Mouse (Mus musculus): ENCODE measurements around the gene P2rx7. TPM values are rescaled to one million over a fixed set of nuclear protein-coding genes. Genes with fewer than 3 reads are reported as not detected.
A peak's percentile ranks its signal among the peaks of the same experiment; 100 is the strongest.

Gene P2rx7
- total and polyA plus RNA-seq, 3 experiments: 2.8 to 7.2 (median 3.1) TPM

- H3K27ac ChIP-seq: no peak overlapping the region
- H3K36me3 ChIP-seq (ENCODE audit: control insufficient read depth, insufficient read depth, low read length): no peaks in the 10 kb centered on the region
- TF ChIP-seq EP300 (IDR thresholded peaks at IDR 0.05; ENCODE audit: insufficient read depth, low read depth, low read length) (no peak), CTCF (IDR thresholded peaks at IDR 0.05) (no peak), POLR2A (IDR thresholded peaks at IDR 0.05; ENCODE audit: insufficient read depth, low read depth, low read length) (no peak)
- DNase-seq: no peak
- no peaks in the 10 kb centered on the region for H3K79me2 ChIP-seq (replicated peaks; ENCODE audit: control insufficient read depth, insufficient read depth, low read length)
- intact Hi-C loops (cut with DNase I): no loop called here
- peaks cover 3% of the 10 kb centered on the region; the same call in 1 of the 2 replicates for H3K4me1 ChIP-seq (ENCODE audit: control insufficient read depth, insufficient read depth, low read length)
- 83% methylated on average over 7 of the region's 7 CpGs for WGBS
- no peak overlapping the region for H3K4me3 ChIP-seq
- H3K27me3 ChIP-seq (ENCODE audit: control insufficient read depth, insufficient read depth, low read length): no peaks in the 10 kb centered on the region
- no peak overlapping the region for H3K9ac ChIP-seq (ENCODE audit: low read depth, low read length)
Observed at GRCm38 (mm10) chr5:122689153-122689552, 45.4 kb downstream of the P2rx7 start.

DNA sequence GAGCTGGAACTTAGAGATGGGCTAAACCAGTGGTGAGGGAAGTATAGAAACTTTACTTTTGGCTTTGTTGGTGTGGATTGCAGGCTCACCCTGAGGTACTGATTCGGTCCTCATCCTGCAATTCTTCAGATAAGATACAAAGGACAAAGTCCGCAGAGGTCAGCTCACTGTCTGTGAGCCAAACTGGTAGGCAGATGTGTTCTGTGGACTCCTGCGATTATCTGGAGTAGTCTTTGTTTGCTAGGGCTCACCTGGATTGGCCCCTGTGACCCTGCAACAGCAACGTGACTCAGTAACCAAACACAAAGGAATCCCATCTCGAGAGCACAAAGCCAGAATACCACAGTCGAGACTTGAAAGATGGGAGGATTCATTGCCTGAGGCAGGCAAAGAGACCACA lies 46.8 kb downstream of the P2rx7 start:
- no peak for TF ChIP-seq EP300 (IDR thresholded peaks at IDR 0.05; ENCODE audit: insufficient read depth, low read depth, low read length)
- TF ChIP-seq POLR2A (IDR thresholded peaks at IDR 0.05; ENCODE audit: insufficient read depth, low read depth, low read length): no peak
- no peak for TF ChIP-seq CTCF (IDR thresholded peaks at IDR 0.05)
- H3K4me3 ChIP-seq: no peak overlapping the region
- no peak for DNase-seq
- intact Hi-C loops (cut with DNase I): no loop called here
- H3K27me3 ChIP-seq (ENCODE audit: control insufficient read depth, insufficient read depth, low read length): no peaks in the 10 kb centered on the region
- no peak overlapping the region for H3K9ac ChIP-seq (ENCODE audit: low read depth, low read length)
- peaks cover 3% of the 10 kb centered on the region; the same call in 1 of the 2 replicates for H3K4me1 ChIP-seq (ENCODE audit: control insufficient read depth, insufficient read depth, low read length)
- WGBS: 48% methylated on average over 6 of the region's 6 CpGs
- no peaks in the 10 kb centered on the region for H3K79me2 ChIP-seq (replicated peaks; ENCODE audit: control insufficient read depth, insufficient read depth, low read length)
- H3K27ac ChIP-seq: no peak overlapping the region
- no peaks in the 10 kb centered on the region for H3K36me3 ChIP-seq (ENCODE audit: control insufficient read depth, insufficient read depth, low read length)

DNA sequence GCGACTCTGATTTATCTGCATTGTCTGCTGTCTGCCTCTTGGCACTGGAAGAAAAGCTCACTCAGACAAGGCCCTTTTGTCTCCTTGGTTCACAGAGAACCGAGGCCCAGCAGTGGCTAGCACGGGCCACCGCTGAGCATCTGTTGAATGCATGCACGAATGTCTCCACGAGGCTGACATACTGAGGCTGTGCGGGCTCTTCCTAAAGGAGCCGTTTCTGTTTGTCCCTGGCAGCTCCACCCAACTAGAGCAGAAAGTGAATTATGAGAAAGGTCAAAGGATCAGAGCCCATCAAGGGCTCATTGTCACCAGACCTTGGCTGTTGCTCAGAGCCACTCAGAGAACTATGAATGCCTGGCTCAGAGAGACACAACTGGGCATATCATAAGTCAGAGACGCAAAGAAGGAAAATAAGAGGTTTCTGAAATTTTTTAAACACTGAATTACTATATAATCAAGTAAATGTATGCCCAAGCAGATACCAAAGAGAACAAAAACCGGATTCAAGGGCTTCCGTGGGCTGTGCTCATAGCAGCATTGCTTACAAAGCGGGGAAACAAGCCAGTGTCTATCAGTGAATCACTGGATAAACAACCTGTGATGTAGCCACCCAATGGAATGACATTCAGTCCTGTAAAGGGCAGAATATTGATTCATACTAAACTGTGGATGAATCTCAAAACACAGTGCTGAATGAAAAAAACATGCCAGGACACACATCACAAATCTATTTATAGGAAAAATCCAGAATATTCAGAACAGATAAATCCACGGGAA lies 49.9 kb downstream of the P2rx7 start:
- H3K36me3 ChIP-seq (ENCODE audit: control insufficient read depth, insufficient read depth, low read length): no peaks in the 10 kb centered on the region
- TF ChIP-seq POLR2A (IDR thresholded peaks at IDR 0.05; ENCODE audit: insufficient read depth, low read depth, low read length) (no peak), CTCF (IDR thresholded peaks at IDR 0.05) (no peak), EP300 (IDR thresholded peaks at IDR 0.05; ENCODE audit: insufficient read depth, low read depth, low read length) (no peak)
- H3K4me1 ChIP-seq (ENCODE audit: control insufficient read depth, insufficient read depth, low read length): peaks cover 3% of the 10 kb centered on the region; the same call in 1 of the 2 replicates
- no peaks in the 10 kb centered on the region for H3K79me2 ChIP-seq (replicated peaks; ENCODE audit: control insufficient read depth, insufficient read depth, low read length)
- peak in 1 of 2 experiments; percentile 12 for DNase-seq
- peak overlapping the region; percentile 55 for H3K27ac ChIP-seq
- intact Hi-C loops (cut with DNase I): no loop called here
- H3K9ac ChIP-seq (ENCODE audit: low read depth, low read length): no peak overlapping the region
- H3K27me3 ChIP-seq (ENCODE audit: control insufficient read depth, insufficient read depth, low read length): no peaks in the 10 kb centered on the region
- no peak overlapping the region for H3K4me3 ChIP-seq
- 28% methylated on average over 13 of the region's 13 CpGs for WGBS

- H3K9ac ChIP-seq (ENCODE audit: low read depth, low read length): no peak overlapping the region
- no peaks in the 10 kb centered on the region for H3K79me2 ChIP-seq (replicated peaks; ENCODE audit: control insufficient read depth, insufficient read depth, low read length)
- WGBS: 90% methylated on average over 8 of the region's 8 CpGs
- peaks cover 3% of the 10 kb centered on the region for H3K4me1 ChIP-seq (ENCODE audit: control insufficient read depth, insufficient read depth, low read length)
- no peak overlapping the region for H3K27ac ChIP-seq
- intact Hi-C loops (cut with DNase I): no loop called here
- TF ChIP-seq CTCF (IDR thresholded peaks at IDR 0.05) (no peak), EP300 (IDR thresholded peaks at IDR 0.05; ENCODE audit: insufficient read depth, low read depth, low read length) (no peak)
- H3K36me3 ChIP-seq (ENCODE audit: control insufficient read depth, insufficient read depth, low read length): no peaks in the 10 kb centered on the region
- no peak overlapping the region for H3K4me3 ChIP-seq
- H3K27me3 ChIP-seq (ENCODE audit: control insufficient read depth, insufficient read depth, low read length): no peaks in the 10 kb centered on the region
- no peak for DNase-seq
Observed at GRCm38 (mm10) chr5:122695516-122695915, 51.8 kb downstream of the P2rx7 start.

- Histone ChIP-seq H3K36me3 (ENCODE audit: control insufficient read depth, insufficient read depth, low read length) (no peaks in the 10 kb centered on the region), H3K27me3 (ENCODE audit: control insufficient read depth, insufficient read depth, low read length) (no peaks in the 10 kb centered on the region), H3K9ac (ENCODE audit: low read depth, low read length) (no peak overlapping the region; the same call in 1 of the 2 replicates), H3K27ac (no peak overlapping the region; the same call in 1 of the 2 replicates), H3K4me3 (no peak overlapping the region), H3K4me1 (ENCODE audit: control insufficient read depth, insufficient read depth, low read length) (peaks cover 3% of the 10 kb centered on the region), H3K79me2 (replicated peaks; ENCODE audit: control insufficient read depth, insufficient read depth, low read length) (no peaks in the 10 kb centered on the region)
- intact Hi-C loops (cut with DNase I): no loop called here
- DNase-seq: peak in 1 of 2 experiments; percentile 21
- whole genome bisulfite sequencing: 61% methylated on average over 10 of the region's 10 CpGs
- TF ChIP-seq EP300 (IDR thresholded peaks at IDR 0.05; ENCODE audit: insufficient read depth, low read depth, low read length): no peak
- TF ChIP-seq POLR2A (IDR thresholded peaks at IDR 0.05; ENCODE audit: insufficient read depth, low read depth, low read length): no peak
- no peak for TF ChIP-seq CTCF (IDR thresholded peaks at IDR 0.05)
Observed at GRCm38 (mm10) chr5:122698041-122698700, 54.5 kb downstream of the P2rx7 start.

DNA sequence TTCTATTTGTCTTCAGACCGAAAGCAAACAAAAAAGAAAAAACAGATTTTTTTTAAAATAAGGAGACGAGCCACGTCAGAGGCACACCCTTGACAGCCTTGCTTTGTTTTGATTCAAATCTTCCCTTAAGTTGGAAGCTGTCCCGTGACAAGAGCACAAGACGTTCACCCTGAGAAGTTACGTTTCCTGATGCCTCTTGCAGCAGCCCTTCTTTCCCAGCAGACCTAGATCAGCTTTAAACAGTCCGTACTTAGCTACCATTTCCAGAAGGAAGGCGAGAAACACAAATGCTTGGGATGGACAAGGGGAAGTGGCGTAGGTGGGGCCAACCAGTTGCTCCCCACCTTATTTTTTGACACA lies 55.0 kb downstream of the P2rx7 start:
- no peaks in the 10 kb centered on the region for H3K27me3 ChIP-seq (ENCODE audit: control insufficient read depth, insufficient read depth, low read length)
- no peak overlapping the region for H3K4me3 ChIP-seq
- no peaks in the 10 kb centered on the region for H3K36me3 ChIP-seq (ENCODE audit: control insufficient read depth, insufficient read depth, low read length)
- TF ChIP-seq EP300 (IDR thresholded peaks at IDR 0.05; ENCODE audit: insufficient read depth, low read depth, low read length): no peak
- peak overlapping the region; percentile 28 for H3K27ac ChIP-seq
- intact Hi-C loops (cut with DNase I): no loop called here
- no peak overlapping the region for H3K9ac ChIP-seq (ENCODE audit: low read depth, low read length)
- WGBS: 52% methylated on average over 9 of the region's 9 CpGs
- no peaks in the 10 kb centered on the region for H3K79me2 ChIP-seq (replicated peaks; ENCODE audit: control insufficient read depth, insufficient read depth, low read length)
- no peak for DNase-seq
- H3K4me1 ChIP-seq (ENCODE audit: control insufficient read depth, insufficient read depth, low read length): peaks cover 2% of the 10 kb centered on the region

Measured in heart, adult 2 months (tissue).